Mouse (Mus musculus): ENCODE results near the gene Lipf.

The Lipf gene

GRCm38 (mm10) chr19:33960887-33961286 is at the start of gene Lipf:
Gene Lipf, plus strand, starts transcription at chr19:33961187.
- no peak for DNase-seq (ENCODE audit: low read depth in 1 of 2, low spot score in 2 of 2)

DNA sequence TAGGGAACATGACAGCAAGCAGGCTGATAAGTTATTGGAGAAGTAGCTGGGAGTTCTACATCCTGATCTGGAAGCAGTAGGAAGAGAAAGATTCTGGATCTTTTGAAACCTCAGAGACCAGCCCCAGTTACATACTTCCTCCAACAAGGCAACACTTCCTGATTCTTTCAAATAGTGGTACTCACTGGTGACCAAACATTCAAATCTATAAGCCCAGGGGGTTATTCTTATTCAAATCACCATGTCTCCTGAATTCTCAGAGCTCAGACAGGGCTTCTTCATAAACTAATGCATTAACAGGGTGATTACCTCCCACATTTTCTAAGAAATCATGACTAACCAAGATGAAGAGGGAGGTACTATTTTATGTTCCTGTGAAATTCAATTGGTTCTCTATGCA is 36.9 kb upstream of the Lipf start:
- DNase-seq (ENCODE audit: low read depth in 1 of 2, low spot score in 2 of 2): no peak

DNA sequence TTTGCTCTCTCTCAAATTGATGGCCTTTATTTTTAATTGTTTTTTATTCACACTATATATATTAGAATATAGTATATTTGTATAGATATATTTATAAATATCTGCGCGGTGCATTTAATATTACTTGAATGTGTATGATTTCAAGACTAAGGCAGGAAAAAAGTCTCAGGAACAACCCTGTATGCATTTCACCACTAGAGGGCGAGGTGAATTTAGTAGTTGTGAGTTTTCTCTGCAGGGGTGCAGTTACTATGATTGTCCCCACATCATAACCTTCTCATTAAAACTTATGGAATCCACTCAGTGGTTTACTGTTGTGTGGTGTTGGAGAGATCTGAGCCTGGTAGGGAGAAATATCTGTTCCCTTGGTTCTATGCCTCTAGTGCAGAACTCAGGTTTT is 18.0 kb downstream of the Lipf start:
- no peak for DNase-seq (ENCODE audit: low read depth in 1 of 2, low spot score in 2 of 2)

- DNase-seq (ENCODE audit: low read depth in 1 of 2, low spot score in 2 of 2): no peak
Observed at GRCm38 (mm10) chr19:33983043-33983442, 22.1 kb downstream of the Lipf start.

DNA sequence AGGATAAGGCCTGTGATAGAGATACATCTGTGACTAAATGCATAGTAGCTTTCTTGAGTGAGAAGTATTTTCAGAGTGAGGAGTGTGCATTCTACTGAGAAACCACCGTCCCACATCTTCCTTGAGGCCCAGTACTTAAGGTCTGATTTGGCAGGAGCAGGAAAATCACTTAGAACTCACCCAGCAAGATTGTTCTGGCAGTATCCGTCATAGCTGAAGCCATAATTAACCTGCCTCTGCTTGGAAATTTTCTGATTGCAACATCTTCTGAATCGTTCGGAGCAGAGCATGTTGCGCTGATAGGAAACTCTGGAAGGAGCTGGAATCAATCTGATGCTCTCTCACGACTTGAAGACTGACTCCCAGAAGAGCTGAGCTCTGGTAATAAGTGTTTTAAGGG is 47.0 kb downstream of the Lipf start, which contains the start of gene Lipk:
Gene Lipk (plus strand): TSS at position 289 of the 400 bp plus-strand sequence.
- DNase-seq (ENCODE audit: low read depth in 1 of 2, low spot score in 2 of 2): no peak

DNA sequence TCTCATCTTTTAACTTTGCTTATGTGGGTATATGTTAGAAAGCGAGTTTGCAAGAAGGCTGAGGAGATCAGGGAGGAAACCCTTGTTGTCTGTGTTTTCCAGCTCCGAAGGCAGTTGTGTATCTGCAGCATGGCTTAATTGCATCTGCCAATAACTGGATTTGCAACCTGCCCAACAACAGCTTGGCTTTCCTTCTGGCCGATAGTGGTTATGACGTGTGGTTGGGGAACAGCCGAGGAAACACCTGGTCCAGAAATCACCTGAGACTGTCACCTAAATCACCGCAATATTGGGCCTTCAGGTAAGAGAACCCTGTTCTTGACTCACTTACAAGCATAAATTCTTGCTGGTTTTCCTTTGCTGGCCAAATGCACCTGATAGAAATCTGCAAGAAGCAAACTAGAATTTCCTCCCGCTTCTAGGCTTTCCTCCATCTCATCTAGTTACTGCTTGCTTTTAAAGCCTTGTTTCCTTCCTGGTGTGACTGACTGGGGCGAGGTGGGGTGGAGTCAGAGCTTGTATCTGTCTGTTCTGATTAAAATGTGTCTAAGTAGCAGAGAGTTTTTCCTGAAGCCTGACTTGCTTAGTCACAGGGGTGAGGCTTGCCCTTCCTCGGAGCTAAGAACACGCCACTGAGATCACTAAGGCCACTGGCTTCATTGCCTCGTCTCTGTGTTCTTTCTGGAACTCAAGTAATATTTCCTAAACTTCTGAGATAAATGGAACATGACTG is 60.6 kb downstream of the Lipf start:
- no peak for DNase-seq (ENCODE audit: low read depth in 1 of 2, low spot score in 2 of 2)

DNA sequence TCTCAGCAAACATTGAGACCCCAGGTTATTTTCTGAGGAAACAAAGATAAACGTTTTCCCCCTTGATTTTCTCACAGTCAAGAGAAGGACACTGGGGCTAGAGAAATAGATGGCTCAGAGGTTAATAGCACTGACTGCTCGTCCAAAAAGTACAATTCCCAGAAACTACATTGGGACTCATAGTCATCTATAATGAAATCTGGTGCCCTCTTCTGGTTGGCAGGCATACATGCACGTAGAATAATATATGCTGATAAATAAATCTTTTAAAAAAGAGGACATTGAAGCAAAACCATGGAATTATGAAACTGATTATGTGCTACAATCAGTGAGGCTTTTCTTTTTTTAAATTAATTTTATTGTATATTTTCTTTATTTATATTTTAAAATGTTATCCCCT is 61.8 kb downstream of the Lipf start:
- DNase-seq (ENCODE audit: low read depth in 1 of 2, low spot score in 2 of 2): no peak
